Mouse (Mus musculus) gastrocnemius, postnatal 10 days (tissue): ENCODE measurements around the gene Vps16. TPM values are rescaled to one million over a fixed set of nuclear protein-coding genes. Genes with fewer than 3 reads are reported as not detected.

Experiments
- DNase-seq: peaks from one replicate; pipeline ENCODE4 v3.0.0; 2021; ENCODE audit warnings: mixed read lengths
- total RNA-seq, 2 experiments: library from RNA; stranded (reverse); gene quantifications; 2 replicates each; pipeline ENCODE4 v1.2.3; 2021

The Vps16 gene
- total RNA-seq, 2 experiments from 2014 or later, result 23.0 to 25.9 TPM

DNA sequence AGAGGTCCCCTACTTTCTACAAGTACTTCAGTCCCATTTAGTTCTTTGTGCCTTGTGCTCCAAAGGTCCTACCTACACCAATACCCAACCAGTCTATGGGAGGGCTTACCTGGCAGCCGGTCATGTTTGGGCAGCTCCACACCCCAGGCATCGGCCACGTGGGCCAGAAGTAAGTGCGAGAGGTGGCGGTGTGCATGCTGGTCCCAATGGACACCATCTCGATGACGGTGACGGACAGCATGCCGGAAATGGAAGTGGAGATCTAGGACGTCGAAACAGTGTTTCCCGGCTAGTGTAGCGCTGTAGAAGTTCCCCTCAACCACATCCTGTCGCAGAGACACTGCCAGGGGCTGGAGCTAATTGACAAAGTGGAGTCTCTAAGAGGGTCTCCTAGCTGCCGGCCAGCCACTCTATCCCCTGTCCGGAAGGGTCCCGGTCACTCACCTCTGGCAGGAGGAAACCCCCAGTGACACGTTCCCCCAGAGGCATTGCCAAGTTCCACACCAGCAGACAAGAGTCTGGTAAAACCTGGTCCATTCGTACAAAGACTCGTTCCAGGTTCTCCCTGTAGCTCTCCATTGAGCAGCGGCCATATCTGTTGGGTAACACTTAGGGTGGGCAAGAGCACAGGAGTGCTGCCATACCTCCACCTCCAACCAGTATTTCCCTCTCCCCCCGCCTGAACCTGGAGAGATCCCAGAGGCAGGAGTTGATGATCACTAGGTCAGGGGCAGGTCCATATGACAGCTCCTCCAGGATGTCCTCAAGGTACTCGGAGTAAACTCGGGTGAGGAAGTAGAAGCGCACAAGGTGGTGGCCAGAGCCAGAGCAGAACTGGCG is 2.1 kb upstream of the Vps16 start:
- DNase-seq, result no peak

DNA sequence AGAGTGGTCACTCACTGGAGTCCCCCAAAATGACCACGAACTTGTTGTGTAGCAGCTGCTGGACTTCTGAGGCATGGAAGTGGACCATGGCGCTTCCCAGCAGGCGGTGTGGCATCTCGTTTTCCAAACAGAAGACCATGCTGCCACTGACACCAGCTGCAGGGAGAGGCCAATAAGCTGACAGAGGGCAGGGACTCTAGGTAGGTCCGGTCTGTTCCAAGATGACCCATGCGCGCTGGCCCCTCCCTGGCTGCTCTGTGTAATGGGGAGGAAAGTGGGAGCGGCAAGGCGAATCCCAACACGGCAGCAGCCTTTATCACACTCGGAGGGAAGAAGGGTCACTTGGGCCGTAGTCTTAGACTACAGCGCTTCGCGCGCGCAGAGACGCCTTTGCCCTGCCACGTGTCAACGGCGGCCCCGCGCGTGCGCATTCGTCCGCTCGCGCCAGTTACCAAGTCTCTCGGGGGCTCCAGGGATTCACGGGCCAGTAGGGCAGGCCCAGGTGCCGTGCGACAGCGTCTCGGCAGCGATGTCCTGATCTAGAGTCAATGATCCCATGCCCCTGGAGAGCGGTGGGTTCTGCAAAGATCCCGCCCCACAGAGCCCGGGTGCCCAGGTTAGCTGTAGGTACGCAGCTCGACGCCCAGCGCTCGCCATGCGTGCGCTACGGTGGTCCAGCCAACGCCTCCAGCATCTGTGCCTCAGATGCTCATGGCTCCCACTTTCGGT is 578 bp upstream of the Vps16 start:
- peak; percentile 82 for DNase-seq

DNA sequence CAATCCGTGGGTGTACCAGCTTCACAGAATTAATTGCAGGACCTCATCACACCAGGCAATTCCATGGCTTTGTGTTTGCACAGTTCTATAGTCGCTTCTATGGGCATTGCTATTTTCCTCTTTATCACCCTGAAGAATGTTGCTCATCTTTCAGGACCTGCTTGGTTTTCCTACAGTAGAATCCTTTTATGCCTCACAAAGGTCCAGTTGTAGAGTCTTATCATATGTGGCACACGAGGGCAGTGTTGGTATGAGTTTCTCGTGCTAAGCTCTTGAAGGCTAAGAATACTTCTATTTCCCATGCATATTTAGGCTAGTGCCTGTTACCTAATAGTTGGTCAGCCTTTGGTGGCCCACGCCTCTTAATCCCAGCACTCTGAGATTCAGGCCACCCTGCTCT is 973 bp downstream of the Vps16 start:
- DNase-seq, result no peak

DNA sequence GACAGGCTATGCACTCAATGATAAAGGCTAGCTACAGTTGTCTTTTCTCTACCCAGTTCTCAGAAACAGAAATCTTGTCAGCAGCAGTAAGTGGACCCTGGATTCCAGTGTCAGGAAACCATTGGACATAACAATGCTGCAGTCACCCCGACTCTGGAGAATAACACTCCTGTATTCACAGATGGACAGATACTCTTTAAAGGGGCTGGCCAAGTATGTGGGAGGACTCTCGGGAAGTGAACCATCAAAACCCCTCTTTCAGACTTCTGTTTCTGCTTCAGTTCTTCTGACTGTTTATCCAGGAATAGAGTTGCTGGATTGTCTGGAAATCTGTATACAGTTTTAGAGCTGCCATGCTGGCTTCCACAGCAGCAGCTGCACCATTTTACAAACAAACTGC is 5.7 kb downstream of the Vps16 start:
- no peak for DNase-seq

DNA sequence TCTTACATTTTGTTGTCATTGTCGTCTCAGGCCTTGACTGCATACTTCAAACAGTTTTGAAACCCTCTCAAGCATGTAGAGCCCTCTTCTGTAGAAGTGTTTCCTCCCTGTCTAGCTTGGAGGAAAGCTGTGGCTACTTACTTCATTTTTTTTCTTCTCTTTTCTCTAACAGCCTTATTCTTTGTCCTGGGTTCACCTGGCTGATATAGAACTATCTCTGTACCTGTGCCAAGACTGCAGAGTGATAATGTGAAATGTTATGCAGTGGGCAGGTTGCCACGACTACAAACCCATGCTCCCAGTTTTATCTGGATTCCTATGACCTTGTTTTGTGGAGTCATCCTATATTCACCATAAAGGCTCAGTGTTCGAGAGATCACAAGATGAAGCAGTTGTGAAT is 6.3 kb downstream of the Vps16 start:
- DNase-seq, result no peak

DNA sequence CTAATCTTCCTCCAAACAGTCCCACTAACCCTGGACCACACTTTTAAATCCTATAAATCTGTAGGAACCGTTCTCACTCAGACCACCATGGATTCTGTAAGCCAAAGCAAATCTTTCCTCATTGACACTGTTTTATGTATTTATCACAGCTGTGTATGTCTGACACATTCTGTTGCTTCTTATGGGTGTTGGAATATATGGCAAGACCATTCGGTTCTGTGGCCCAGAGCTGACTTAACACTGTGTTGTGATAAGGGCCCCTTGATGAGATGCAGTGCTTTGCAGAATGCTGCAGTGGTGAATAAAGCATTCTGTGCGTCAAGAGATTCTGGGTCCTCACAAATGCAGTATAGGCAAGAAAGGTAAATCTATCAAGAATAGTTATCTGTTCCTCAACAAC is 8.0 kb downstream of the Vps16 start:
- DNase-seq, result no peak

DNA sequence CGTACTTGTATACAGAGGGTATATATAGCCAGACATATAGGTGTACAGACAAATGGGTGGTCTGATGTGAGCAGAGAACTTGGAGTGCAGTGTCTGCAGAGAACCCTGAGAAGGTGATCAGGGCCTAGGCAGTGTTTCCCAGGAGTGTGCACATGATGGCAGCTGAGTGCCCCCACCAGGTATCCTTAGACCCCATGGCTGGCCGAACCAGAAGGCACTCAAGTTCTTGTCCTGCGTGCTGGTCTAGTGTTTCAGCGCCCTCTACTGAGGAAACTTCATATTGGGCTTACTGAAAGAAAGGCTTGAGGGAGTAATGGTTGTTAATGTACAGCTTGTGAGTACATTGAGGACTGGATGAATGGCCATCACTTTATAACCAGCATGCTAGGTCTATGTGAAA is 9.0 kb downstream of the Vps16 start:
- no peak for DNase-seq

DNA sequence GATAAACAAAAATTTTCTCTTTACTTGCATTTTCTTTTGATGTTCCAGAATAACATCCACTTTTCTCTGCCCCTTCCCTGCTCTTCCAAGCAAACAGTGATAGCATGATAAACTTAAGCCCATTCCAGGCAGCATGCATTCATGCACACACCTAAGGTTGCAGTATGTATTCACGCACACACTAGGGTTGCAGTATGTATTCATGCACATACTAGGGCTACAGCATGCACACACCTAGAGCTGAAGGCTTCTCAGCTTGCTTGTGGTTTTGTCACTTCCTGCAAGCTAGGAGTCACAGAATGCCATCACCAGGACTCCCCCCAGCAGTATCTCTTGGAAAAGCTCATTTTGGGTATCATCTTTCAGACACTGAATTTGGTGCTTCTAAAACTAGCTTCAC is 12.6 kb downstream of the Vps16 start:
- no peak for DNase-seq

DNA sequence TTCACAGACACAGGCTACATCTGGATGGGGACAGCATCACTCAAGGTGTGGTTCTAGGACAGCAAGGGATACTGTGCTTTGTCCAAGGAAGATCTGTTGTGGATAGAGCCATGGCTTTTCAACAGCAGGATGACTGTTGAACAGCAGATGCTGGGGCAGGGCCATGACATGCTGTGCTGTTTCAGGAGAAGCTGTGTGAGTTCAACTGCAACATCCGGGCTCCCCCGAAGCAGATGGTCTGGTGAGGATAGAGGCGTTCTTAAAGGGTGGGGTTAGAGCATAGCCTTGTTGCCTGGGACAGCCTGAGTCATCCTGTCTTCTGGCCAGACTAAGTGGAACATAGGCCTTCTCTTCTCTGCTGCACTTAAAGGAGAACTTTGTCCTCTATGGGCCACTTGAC is 14.7 kb downstream of the Vps16 start:
- no peak for DNase-seq

DNA sequence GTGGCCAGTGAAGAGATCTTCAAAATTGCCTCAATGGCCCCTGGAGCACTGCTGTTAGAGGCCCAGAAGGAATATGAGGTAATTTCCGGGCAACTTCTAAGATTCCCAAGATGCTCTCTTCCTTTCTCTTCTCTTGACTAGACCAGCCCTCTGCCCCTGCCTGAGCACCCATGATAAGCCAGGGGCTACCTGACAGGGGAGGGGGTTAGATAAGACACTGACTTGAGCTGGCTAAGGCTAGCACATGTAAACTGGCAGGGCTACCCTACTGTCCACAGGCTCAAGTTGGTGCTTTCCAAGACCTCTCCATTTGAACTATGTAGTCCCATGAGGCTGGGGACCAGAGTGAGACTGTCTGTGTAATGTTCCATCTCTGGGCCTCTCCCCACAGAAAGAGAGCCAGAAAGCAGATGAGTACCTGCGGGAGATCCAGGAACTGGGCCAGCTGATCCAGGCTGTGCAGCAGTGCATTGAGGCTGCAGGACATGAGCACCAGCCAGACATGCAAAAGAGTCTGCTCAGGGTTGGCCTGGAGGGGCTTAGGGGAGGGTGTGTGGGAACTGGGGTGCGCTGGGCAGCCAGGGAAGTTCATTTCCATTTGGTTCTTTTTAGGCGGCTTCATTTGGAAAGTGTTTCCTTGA is 15.8 kb downstream of the Vps16 start:
- no peak for DNase-seq

DNA sequence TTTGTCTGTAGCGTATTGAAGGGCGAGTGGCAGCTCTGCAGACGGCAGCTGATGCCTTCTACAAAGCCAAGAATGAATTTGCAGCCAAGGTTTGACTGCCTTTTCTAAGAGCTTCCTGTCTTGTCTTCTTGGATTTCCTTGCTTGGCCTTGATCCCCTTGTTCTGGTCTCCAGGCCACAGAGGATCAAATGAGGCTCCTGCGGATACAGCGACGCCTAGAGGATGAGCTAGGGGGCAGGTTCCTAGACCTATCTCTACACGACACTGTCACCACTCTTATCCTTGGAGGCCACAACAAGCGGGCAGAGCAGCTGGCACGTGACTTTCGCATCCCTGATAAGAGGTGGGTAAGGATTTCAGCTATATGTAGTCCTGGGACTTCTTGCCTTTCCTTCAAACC is 18.0 kb downstream of the Vps16 start:
- no peak for DNase-seq

DNA sequence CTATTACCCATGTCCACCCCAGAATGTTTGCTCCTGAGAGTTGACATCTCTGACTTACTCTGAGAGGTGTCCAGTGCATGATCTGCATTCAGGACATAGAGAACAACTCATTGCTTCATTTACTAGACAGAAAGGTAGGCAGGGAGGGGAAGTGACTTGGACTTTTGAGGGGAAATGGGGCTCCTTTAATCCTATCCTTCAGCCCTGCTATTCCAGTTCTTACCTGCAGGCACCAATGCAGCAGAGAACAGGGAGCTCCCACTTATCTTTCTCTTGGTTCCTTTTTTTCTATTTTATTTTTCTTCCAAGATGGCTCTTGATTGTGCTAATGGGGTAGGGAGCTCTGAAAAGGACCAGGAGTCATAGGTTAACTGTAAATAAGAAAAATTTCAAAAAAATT is 24.3 kb downstream of the Vps16 start:
- no peak for DNase-seq

DNA sequence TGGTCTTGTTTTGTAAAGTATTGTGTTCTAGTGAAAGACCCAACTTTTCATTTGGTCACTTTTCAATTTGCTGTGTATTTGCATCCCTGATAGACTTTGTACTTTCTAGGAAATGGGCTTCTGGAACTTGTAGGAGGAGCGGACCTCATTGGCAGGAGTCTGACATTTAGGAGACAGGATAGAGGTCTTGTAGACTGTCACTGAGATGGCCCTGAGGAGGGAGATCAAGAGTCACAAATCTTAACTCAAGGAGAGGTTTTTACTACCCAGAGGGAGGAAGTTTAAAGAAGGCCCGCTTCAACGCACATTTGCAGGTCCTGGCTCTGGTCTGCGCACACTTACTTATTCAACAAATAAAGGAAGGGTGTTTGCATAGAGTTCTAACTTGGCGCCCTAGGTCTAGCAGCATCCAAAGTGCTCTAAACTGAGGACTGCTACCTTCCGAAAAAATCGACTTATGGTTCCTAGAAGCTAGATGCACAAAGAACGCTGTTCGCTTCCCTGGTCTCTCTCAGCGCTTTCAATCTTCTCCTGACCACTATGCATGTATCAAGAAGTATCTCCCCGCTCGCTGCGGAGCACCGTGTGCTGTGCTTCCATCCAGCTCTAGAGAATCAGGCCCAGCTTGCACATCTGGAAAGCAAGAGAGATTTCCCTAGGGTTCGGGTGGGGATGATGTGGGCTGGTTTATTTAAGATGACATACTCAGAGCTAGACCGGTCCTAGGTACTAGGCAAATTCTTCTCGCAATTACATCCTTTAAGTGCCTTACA is 25.1 kb downstream of the Vps16 start:
- no peak for DNase-seq

DNA sequence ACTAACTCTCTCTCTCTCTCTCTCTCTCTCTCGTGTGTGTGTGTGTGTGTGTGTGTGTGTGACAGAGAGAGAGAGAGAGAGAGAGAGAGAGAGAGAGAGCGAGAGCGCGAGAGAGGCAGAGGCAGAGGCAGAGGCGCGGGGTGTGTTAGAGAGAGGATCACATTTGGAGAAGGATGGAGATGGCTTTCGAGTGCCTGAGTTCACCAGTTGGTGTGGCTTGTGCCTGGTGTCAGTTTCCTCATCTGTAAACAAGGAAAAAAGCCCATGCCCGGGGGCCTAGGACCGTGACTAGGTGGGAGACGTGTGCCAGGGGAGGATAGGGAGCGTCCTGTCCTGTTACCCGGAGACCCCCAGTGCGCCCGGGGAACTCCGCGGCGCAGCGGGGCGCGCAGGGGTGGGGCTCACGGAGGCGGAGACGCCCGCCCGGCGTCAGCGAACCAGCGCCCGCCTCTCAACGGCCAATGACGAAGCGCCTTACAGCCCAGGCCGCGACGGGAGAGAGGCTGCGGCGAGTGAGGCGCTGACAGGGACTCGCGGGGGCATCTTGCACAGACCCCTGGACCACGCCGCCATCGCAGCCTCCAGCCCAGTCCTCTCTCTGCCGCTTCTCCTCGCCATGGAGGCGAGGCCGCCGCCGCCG is 25.8 kb downstream of the Vps16 start, which contains the start of gene Ptpra:
Gene Ptpra, plus strand, starts transcription at position 485 of the 640 bp plus-strand sequence.
- peak; percentile 92 for DNase-seq

DNA sequence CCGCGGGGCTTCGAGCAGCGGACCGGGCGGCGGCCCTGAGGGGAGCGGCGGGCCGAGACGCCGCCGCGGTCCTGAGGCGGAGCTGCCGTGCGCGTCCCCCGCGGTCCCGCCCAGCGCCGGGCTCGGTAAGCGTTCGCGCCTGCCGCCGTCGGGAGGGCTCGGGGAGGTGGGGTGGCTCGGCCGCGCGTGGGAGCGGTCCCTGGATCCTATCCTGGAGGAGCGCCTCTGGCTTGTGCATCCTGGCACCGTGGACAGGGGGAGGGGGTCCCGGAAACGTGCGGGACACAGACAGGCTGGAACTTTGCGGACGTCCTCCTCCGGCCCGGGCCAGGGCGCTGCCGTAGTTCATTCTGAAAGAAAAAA is 26.3 kb downstream of the Vps16 start:
- peak; percentile 72 for DNase-seq

DNA sequence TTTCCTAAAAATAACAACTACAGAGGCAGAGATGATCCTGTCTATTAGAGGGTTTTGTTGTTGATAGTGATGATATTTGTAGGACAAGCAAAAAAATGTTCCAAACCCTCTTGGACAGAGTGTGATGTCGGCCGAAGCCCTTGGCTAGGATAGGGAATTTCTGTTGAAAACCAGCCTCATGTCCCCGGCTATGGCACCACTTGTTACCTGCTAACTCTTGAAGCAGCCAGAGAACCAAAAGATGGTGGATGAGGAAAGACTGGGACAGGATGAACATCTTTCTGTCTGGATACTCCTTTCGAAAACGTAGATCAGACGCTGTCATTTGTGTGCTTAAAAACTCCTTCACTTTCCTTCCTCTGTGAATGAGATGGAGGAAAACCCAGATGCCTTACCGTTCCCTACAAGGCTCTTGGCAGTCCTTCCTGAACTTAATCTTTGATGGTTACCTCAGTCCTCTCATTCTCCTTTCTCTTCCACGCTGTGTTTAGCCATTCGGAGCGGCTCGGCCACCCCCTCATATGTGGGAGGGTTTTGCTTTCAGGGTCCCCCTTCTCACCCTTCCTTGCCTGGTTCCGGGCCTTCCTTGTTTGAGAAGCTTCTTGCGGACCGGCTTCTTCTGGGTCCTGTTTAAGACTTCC is 27.1 kb downstream of the Vps16 start:
- DNase-seq, result no peak

DNA sequence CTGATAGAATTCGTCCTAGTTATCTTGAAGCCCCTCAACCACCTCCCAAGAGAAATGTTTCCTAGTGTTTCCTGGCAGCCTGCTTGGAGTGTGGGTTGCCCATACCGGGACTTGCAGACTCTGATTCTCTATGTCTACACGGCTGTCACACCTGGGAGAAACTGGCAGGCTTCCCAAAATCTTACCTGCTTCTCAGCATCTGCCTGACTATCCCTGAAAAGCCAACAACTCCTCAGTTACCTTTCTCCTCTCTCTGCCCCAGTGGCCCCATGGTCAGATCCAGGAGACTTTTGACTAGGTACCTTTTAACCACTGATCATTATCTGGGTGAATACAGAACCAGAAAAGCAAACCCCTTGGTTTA is 27.6 kb downstream of the Vps16 start:
- no peak for DNase-seq

DNA sequence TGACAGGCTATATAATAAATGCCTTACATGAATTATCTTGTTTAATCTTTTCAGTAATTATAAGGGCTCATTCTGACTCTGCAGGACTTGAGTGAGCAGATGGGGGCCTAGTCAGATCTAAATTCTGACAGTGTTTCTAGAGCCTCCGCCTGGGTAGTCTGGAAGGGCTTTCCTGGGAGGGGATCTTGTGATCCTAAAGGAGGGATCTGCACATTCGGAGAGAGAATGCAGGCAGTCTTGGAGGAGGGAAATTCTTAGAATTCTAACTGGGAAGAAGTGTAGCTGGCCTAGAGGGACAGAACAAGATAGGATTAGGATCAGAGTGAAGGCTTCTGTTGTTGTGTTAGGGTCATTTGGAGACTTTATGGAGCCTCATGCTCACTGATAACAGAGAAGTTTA is 28.1 kb downstream of the Vps16 start:
- DNase-seq, result no peak

DNA sequence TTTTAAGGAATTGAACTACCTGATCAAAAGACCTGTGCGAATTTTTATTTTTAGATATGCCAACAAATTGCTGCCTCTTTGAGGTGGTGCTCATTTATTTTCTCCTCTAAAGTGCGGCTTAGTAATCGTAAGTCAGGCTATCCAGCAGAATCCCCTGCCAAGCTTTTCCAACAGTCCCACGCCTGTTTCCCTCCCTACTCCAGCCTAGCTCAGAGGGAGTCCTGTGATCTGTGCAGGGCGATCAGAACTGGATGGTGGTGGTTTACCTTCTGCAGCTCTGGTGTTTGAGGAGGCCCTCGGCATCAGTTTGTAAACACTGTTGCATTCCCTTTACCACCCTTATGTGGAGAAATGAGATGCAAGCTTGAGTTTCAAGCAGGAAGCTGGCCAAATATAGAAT is 29.3 kb downstream of the Vps16 start:
- no peak for DNase-seq

DNA sequence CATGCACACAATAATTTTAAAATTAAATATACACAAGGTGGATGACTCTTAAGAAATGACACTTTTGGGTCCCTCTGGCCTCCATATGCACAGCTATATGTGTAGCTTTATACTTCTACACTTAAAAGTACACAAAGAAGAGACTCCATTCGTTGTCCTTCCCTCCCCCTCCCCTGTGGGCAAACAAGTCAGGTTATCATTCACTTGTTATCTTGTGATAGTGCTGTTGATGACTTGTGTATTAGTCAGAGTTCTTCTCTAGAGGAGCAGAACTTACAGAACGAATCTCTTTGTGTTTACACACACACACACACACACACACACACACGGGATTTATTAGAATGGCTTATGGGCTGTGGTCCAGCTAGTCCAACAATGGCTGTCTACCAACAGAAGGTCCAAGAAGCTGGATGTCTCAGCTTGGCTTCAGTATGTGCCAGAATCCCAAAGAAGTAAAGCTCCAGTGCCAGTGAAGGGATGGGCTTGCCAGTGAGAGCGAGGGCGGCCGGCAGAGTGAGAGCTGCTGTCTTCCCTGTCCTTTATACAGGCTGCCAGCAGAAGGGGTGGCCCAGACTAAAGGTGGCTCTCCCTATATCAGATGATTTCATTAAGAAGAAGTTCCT is 30.7 kb downstream of the Vps16 start:
- no peak for DNase-seq

DNA sequence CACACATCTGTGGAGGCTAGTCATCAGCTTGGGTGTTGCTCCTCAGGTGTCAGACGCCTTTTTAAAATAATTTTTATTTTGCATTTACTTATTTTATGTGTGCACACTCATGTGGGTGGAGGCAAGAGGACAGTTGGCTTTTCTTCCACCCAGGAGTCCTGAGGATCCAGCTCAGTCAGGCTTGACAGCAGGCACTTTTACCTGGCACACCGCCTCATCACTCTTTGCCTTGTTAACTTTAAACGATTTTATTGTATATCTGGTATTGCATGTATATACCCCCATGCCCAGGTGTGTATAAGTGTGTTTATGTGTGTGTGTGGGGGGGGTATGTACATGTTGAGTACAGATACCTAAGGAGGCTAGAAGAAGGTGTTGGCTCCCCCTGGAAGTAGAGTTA is 33.7 kb downstream of the Vps16 start:
- no peak for DNase-seq
